Mouse (Mus musculus) brain, embryonic 14.5 days (tissue): ENCODE results near the gene Tdrd7.

Experiments
- CTCF ChIP-seq: fragments of 200-500 bp; IDR thresholded peaks from 2 replicates; pipeline ENCODE4 v1.5.1; 2012; ENCODE audit warnings: inconsistent platforms, mild to moderate bottlenecking, moderate library complexity, borderline replicate concordance; ENCODE audit not compliant: insufficient read depth, insufficient read length; ENCODE audit errors: extremely low read depth
- POLR2A ChIP-seq: fragments of 200-500 bp; IDR thresholded peaks from 2 replicates; pipeline ENCODE4 v1.6.1; 2012; ENCODE audit warnings: mild to moderate bottlenecking, inconsistent platforms, borderline replicate concordance; ENCODE audit not compliant: poor library complexity, insufficient read depth, insufficient read length, severe bottlenecking; ENCODE audit errors: extremely low read depth

DNA sequence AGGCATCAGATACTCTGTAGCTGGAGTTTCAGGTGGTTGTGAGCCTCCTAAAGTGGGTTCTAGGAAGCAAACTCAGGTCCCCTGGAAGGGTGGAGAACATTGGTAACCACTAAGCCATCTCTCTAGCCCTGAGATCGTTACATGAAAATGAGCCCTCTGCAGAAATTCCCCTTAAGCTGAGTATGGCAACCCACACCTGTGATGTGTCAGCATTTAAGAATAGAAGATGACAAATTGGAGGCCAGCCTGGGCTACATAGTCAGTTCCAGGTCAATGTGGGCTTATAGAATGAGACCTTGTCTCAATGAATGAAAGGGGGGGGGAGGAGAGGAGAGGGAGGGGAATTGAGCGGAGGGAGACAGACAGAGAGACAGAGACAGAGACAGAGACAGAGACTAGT lies 46.6 kb downstream of the Tdrd7 start:
- no peak for TF ChIP-seq CTCF
- TF ChIP-seq POLR2A: no peak
